Mouse (Mus musculus) common myeloid progenitor, adult 5-6 weeks (primary cell): Measurements from ENCODE around the gene Micu1. TPM values are rescaled to one million over a fixed set of nuclear protein-coding genes. Genes with fewer than 3 reads are reported as not detected.
"Not testable (repeated sequence)": the region's sequence is repeated elsewhere in the genome, so short reads cannot be mapped to it uniquely, and the experiment has no call there.

Experiments used
- ATAC-seq: replicated peaks from 2 replicates; pipeline ENCODE4 v1.8.0; 2016; ENCODE audit warnings: low read depth, mild to moderate bottlenecking, moderate TSS enrichment, inconsistent platforms; ENCODE audit not compliant: poor library complexity, severe bottlenecking
- total RNA-seq: library from RNA; stranded (forward); fragments of 200-1000, 187-1606 nt; gene quantifications from 2 replicates; pipeline ENCODE4 v1.2.3, GENCODE M21; 2017

Micu1 gene
- 37.8 and 40.9 TPM in 2 replicates for total RNA-seq

DNA sequence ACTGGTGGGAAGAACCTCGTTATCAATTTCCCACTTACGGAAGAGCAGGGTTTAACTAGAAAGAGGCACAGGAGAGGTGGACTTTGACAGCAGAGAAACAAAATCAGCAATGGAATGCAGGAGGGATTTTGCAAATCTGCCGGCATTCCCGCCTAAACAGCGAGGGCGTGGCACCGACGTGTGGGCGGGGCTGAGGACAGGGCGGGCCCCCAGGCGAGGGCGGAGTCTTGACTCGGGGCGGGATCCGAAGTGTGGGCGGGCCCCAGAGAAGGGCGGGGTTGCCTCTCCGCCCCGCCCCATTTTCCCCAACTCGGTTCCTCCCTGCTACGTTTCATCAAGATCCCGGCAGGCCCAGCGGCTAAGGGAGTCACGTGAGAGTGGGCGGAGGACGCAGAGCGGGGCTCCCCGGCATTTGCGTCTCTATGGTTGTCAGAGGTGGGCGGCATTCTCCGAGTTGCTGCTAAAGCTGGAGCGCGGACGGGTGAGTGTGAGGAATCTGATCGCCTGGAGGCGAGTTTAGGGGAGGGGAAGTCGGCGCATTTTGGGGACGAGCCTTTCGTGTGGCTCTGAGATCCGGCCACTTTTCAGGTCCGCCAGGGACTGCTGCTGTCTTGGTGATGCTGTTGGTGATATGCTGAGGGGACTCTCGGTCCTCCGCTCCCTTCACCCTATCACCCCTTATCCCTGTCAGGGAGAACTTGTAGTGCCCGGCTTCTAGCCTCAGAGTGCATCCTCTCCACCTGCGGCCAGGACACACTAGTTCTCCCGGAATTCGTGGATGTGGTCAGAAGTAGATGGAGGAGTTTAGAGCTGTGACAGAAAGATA is at the start of gene Micu1:
Gene Micu1 (plus strand): TSS at position 271 of the 826 bp plus-strand sequence.
- ATAC-seq, result peak; percentile 96

DNA sequence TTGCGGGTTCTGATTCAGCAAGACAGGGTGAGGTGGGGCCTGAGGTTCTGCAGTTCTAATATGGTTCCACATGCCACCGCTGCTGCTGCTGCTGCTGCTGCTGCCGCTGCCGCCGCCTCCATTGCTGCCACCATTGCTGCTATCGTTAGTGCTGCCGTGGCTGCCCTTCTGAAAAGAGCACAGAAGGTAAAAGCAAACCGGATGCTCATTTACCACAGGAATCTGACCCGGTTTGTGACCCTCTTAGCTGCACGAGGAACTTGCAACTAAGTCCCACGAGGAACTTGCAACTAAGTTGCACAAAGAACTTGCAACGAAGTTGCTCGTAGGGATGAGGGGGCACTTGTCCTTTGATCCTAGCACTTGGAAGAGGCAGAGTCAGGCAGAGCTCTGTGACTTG is 45.5 kb upstream of the Micu1 start:
- ATAC-seq, result 0 out of 2 replicates have a peak, but pooled peaks have one; percentile 32

DNA sequence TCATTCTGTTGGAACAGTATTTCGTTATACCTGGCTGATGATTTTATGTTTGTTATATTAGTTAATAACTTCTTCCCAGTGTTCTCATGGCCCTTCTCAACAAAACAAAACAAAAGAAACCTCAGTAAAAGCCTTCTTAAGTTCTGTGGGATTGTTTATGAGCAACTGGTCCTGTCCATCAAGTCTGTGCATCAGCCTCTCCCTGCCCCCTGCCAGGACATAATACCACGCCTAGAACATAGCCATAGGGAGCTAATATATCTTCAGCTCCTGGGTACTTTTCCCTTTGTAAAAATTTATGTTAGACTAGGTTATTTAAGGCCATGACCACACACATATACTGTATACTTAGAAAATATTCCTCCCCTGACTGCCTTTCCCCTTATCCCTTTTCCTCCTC is 37.5 kb upstream of the Micu1 start:
- ATAC-seq, result no peak

DNA sequence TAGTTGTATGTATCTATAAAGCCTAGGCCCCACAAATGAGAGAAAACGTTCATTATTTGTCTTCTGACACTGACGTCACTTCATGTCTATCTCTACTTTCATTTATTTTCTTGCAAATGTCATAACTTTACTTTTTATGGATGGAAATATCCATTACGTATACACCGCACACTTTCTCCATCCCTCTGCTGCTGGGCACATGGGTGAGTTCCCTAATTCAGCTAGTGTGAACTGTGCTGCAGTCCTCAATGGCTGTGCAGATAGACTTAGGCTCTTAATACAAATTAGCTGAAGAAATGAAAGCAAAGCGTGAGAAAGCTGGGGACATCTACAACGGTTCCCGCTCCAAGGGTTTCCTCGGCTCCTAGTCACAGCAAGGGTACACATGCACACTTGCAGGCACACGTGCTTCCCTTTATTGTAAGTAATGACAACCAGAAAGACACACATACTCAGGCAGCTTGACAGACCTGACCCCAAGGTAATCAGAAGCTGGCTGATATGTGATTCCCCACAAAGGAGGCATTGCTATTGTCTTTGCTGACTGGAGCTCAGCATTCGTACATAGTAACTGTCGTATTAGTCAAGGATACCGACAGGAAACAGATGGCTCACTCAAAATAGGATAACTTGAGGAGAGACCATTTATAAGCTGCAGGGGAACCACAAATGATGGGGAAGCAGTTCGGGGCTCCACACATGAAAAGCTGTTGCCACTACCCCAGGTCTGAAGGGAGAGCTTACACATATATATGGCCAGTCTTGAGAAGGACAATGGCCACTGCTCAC is 36.6 kb upstream of the Micu1 start:
- peak; percentile 83 for ATAC-seq

DNA sequence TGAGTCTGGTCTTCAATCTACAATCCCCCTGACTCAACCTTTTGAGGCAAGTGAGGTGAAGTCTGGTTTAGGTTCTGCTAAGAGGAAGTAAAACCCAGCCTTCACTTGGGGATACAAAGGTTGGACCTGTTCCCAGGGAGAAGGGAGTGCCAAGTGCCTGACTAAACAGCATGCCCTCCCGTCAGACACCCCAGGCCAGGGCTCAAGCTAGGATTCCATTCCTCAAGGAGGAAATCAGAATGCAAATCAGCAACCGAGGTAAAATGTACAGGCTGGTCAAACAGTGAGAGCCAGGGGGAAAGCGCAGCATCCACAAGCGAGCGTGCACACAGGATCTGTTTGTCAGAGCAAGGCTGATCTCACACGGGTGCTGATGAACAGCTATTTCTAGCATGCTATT is 34.9 kb upstream of the Micu1 start:
- peak; percentile 31 for ATAC-seq

DNA sequence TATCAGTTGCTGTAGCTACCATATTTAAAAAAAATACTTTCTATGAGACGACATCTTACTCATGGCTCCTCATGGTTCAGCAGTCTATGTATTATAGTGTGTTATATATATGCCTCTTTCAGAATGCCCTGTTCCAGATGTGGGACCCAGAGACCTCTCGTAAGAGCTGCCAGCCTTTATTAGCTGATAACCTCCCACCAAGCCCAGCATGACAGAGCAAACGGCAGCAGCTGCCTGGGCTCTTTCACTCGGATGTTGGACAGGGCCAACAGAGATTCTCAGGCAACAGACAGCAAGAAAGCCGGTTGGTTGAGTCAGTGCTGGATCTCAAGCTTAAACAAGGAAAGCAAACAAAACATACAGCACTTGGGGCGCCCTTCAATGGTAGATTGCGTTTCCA is 33.8 kb upstream of the Micu1 start:
- no peak for ATAC-seq

DNA sequence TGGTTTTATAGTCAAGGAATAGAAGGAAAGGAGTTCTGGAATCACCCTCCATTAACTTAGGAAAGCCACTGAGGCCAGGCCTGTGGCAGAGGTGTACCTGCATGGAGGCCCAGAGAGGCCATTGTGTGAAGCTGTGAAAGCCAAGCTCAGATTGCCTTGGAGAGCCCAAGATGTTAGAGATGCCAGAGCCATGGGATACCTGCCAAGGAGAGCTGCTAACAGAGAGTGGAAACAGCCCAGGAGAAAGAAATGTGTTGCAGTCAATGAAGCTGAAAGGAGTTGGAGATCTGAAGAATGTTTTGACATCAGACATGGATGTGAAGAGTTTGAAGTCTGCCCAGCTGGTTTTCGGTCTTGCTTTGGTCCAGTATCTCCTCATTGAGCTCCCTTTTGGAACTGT is 24.4 kb upstream of the Micu1 start:
- no peak for ATAC-seq

DNA sequence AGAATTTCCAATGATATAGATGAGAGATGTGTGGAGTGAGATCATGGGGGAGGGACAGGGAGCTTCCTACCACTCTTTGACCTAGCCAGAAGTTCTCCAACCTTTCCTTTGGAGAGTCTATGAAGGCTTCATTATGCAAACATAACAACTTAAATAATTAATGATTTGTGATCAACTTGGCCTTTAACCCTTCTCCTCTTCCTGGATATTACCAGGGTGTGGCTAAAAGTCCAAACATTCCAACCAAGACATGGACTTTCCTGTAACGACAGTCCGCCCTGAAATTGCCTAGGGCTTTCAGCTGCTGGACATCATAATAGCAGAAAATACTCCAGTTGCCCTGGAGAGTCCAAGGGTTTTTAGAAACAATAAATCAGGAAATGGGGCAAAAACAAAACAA is 23.1 kb upstream of the Micu1 start:
- ATAC-seq, result no peak

DNA sequence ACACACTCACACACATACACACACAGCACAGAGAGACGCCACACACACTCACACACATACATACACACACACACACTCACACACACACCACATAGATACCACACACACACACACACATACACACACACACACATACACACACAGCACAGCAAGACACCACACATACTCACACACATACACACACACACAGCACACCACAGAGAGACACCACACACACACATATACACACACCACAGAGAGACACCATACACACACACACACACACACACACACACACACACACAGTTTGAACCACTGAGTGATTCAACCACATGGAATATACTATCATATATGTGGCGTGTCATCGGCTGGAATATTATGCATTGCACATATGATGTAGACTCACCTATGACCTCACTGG is 16.7 kb upstream of the Micu1 start:
- not testable (repeated sequence) for ATAC-seq

DNA sequence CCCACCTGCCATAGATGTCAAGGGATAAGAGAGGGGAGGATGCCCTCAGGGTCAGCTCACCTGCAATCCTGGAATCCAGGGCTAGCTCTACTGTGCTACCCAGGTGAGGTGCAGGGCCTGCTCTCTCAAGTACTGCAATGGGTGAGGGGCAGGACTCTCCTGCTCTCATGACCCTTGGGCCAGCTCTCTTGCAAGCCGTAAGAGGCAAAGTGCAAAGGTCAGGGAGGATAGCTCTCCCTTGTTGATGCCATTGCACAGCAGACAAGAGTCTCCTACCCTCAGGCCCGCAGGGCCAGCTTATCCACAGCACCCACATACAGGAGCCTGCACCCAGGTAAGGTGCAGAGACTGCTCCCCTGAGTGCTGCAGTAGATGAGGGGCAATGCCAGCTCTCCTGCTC is 15.2 kb upstream of the Micu1 start:
- no peak for ATAC-seq

DNA sequence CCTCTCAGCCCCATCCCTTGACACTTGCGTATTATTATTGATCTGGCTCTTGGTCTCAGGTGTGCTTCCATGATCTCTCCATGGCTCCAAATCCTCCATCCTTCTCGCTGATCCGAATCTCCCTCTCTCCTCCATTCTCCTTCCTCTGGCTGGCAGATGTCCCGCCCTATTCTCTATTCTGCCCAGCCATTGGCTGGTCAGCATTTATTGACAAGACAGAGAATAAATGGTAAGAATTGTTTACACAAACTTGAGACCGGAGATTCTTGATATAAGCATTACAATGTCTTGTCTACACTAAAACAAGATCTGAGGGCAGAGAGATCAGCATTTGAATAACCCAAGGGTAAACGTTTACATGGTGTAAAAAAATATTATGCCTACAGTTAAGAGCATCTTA is 12.4 kb upstream of the Micu1 start:
- no peak for ATAC-seq

DNA sequence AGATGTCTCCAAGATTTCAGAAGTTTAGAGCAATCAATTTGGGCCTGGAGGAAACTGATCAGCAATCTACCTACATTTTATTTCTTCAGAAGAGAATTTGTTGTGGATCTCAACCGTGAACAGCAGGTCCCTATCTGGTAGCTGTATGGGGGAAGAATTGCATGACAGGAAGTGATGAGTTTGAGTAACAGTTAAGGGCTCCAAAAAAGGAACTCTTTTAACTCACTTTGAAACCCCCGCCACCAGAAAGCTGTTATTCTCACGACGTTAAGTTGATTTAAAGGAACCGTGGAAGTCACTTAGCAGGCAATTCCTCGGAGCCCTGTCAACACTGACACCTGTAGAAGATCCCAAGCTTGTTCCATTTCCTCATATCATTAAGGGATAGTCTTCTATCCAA is 9.8 kb upstream of the Micu1 start:
- peak; percentile 87 for ATAC-seq

DNA sequence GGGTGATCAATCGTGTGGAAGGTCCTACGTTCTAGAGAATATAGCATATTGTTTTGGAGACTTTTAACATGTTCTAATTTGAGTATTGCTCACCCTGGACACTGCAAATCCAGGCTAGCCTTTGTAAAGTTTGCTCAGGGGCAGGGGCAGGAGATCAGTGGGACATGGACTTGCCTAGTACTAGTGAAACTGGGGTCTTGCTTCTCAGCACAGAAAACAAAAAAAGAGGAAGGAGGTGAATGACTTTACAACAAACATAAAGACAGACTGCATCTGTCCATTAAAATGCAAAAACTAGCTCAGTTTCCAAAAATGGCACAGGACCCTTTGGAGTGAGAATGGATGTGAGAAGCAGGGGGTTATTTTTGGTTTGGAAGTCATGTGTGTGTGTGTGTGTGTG is 8.2 kb upstream of the Micu1 start:
- ATAC-seq, result peak; percentile 46; the same call in 1 of the 2 replicates

DNA sequence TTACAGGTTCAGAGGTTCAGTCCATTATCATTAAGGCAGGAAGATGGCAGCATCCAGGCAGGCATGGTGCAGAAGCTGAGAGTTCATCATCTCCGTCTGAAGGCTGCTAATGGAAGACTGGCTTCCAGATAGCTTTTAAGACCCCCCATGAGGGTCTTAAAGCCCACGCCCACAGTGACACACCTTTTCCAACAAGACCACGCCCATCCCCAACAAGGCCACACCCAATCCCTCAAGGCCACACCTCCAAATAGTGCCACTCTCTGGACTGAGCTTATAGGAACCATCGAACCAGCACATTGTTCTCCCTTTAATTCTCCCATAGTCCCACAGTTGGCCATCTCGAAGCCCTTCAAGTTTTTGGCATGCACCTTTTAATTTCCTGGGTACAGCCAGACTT is 2.8 kb upstream of the Micu1 start:
- no peak for ATAC-seq

DNA sequence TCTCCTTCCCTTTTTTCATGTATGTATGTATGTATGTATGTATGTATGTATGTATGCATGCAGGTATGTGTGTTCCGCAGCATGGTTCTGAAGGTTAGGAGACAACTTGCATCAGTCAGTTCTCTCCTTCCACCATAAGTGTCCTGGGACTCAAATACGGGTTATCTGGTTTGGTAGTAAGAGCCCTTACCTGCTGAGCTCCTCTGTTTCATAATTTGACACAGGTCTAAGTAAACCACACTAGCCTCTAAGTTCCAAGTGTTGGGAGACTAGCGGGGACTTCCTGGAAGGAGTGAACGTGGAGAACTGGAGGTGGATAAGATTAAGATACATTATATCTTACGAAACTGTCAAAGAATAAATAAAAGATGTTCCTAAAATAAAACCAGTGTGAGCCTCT is 472 bp upstream of the Micu1 start:
- peak; percentile 10 for ATAC-seq

DNA sequence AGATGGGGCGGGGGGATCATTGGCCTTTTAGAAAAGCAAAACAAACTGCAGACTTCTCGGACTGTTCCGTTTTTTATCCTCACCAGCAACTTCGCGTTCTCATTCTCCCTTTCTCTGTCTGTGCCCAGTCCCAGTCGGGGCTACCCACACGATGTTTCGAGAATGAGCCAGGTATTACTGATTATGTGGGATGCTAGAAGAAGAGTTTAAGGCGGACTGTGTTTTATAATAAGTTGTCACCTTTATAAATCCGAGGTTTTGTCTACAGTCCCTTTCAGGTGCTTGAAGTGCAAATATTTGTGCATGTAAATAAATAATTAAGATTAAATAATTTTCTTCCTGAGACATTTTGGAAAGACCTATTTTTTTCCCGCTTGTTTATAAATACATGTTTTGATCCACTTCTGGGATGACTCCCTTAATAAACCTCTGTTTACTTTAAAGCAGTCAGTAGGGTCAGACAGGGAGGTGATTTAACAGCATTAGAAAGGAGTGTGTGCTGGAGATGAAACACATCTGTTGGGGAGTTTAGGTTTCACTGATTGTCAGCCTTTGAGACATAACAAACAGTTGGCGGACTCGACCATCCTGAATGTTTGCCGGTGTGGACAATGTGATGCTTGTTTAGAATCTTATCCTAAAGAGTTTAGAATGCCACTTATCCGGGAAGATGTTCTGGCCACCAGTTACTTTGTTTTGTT is 933 bp downstream of the Micu1 start:
- ATAC-seq, result peak; percentile 3; the same call in 1 of the 2 replicates

DNA sequence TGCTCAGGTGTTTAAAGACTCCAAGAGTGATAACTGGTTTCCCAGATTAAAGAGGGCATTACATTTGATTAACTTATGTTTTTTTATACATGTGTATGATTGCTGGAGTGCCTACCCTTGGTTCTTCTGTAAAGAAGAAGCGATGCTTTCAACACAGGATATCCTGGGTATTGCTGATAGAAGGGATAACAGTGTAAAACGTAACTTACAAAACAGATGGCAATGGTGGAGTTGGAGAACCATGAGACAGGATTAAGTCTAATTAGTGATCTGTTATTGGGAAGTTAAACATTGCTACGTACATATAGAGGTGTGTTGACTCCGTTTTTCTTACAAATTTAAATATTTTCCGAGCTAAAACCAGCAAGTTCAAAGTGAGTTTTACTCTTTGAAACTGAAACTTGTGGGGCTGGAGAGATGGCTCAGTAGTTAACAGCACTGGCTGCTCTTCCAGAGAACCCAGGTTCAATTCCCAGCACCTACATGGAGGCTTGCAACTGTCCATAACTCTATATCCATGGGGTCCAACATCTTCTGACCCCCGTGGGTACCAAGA is 4.8 kb downstream of the Micu1 start:
- ATAC-seq, result no peak

DNA sequence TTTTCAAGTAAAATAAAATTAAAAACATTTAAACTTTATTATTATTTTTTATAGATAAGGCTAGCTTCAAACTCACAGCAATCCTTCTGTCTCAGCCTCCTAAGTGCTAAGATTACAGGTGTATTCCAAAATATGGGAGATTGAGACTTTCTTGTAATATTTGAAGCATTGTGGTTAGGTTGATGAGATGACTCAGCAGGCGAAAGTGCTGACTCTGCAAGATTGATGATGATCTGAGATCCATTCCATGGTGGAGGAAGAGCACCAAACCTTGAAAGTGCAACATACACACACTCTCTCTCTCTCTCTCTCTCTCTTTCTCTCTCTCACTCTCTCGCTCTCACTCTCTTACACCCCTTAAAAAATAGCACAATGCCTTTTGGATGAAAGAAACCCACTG is 5.3 kb downstream of the Micu1 start:
- no peak for ATAC-seq

DNA sequence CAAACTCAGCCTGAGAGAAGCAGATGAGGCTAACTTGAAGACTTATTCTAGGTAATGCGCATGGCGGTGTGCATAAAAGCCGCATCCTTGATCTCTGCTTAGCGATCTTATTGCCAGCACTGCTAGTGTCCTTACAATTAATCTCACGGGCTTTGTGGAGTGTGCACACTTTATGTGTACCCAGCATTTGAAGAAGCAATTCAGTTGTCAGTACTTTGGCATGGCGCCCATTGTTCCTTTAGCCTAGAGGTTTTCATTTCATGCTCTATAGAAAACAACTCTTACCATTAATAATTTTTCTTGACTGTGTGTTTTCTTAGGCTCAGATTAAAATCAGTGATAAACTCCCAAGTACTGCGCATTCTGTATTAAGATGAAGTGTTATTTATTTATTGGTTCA is 7.0 kb downstream of the Micu1 start:
- no peak for ATAC-seq

DNA sequence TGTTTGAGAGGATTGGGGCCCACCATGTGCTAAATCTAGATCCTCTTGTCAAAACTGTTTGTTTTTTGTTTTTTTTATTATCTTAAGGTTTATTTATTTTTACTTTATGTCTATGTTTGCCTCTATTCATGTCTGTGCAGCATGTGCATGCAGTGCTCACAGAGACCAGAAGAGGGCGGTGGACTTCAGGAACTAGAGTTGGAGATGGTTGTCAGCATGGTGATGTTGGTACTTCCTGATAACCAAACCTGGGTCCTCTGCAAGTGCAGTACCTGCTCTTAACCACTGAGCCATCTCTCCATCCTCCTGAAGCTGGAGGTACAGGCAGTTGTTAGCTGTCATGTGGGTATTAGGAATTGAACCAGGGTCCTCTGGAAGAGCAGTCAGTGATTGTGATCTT is 8.0 kb downstream of the Micu1 start:
- 0 out of 2 replicates have a peak, but pooled peaks have one; percentile 42 for ATAC-seq
